ENCODE assay signal across 19 mouse cellular contexts in the genomic region with DNA sequence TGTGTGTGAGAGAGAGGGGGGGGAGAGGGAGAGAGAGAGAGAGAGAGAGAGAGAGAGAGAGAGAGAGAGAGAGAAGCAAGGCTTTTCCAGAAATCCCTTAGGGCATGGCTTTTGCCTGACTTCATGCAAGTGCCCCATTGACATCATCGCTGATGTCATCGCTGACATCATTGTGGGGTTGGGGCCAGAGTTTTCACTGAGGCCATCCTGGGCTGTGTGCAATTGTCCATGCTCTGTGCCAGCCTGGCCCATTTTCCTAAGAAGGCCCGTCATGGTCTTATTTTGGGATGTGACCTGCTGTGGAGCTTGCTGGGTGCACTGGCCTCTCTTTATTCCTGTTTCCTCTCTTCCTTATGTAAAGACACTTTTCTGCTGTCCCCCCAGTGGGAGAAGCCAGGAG.
A peak's percentile ranks its signal among the peaks of the same experiment; 100 is the strongest.
DNase-seq lines count a peak whose midpoint lies in the region; ATAC-seq lines count a peak whose summit lies in the region.
"Had no signal": no experiment of that assay in that cellular context is flagged by ENCODE, and none has a peak within 500 bp of the region (broad histone marks: within the 10 kb centered on the region; RNA-seq: fewer than 3 reads in every experiment).

No protein-coding gene starts in this region.

- 95% methylated on average over 3 of the region's 3 CpGs for WGBS in intestine, embryonic 15.5 days

- no peak overlapping the region for H3K9ac ChIP-seq in intestine, embryonic 15.5 days
- H3K9ac ChIP-seq: forebrain, embryonic 13.5 days; forebrain, postnatal 0 days; heart, embryonic 15.5 days; hindbrain, embryonic 15.5 days had no signal

- no peak overlapping the region for H3K4me3 ChIP-seq in intestine, embryonic 15.5 days (replicated peaks)
- H3K4me3 ChIP-seq: embryonic facial prominence, embryonic 10.5 days; forebrain, embryonic 13.5 days; heart, adult 2 months; heart, embryonic 15.5 days; hindbrain, embryonic 15.5 days had no signal

- H3K4me2 ChIP-seq in intestine, embryonic 15.5 days (replicated peaks), result no peak overlapping the region
- H3K4me2 ChIP-seq: forebrain, embryonic 13.5 days; heart, embryonic 11.5 days; heart, embryonic 15.5 days; hindbrain, embryonic 15.5 days had no signal

- H3K27me3 ChIP-seq in intestine, embryonic 15.5 days (replicated peaks), result no peaks in the 10 kb centered on the region
- H3K27me3 ChIP-seq: forebrain, embryonic 13.5 days; hindbrain, embryonic 15.5 days had no signal

- no peaks in the 10 kb centered on the region for H3K9me3 ChIP-seq in intestine, embryonic 15.5 days
- H3K9me3 ChIP-seq: embryonic facial prominence, embryonic 10.5 days; forebrain, embryonic 13.5 days; heart, embryonic 15.5 days; hindbrain, embryonic 15.5 days had no signal

- no peak for ATAC-seq in intestine, embryonic 15.5 days
- ATAC-seq: forebrain, embryonic 13.5 days; forebrain, postnatal 0 days; intestine, postnatal 0 days had no signal

- H3K27ac ChIP-seq in intestine, embryonic 15.5 days, result no peak overlapping the region
- H3K27ac ChIP-seq: embryonic facial prominence, embryonic 10.5 days; forebrain, embryonic 13.5 days; heart, adult 2 months; heart, embryonic 15.5 days; hindbrain, embryonic 15.5 days had no signal

- no peaks in the 10 kb centered on the region for H3K4me1 ChIP-seq in intestine, embryonic 15.5 days (replicated peaks)

- intact Hi-C loops in heart, postnatal 25 days (cut with DNase I), result no loop called here

- peak; percentile 41 for DNase-seq in cerebellum, adult 11-12 months
- DNase-seq in cerebellum, postnatal 10 days, result no peak
- DNase-seq in cerebellum, postnatal 14 days, result peak; percentile 38 to 46
- no peak for DNase-seq in cerebellum, postnatal 4 days (ENCODE audit: low spot score in 2 of 2)
- DNase-seq in heart, adult 11 months, result peak; percentile 87
- no peak for DNase-seq in heart, postnatal 25 days (ENCODE audit: low spot score)
- DNase-seq in brain, adult 2 months (ENCODE audit: low read depth, low spot score), result peak; percentile 49
- DNase-seq: adrenal gland, adult 8-10 months; forebrain, postnatal 0 days; heart, adult 2 months; heart, postnatal 14 days; kidney, adult 8-10 months had no signal

- H3K36me3 ChIP-seq in intestine, embryonic 15.5 days, result no peaks in the 10 kb centered on the region
- H3K36me3 ChIP-seq: embryonic facial prominence, embryonic 10.5 days; heart, embryonic 15.5 days; hindbrain, embryonic 15.5 days had no signal

Comparison
In these comparisons a context has a peak if more than half of its experiments do, and no peak if none do; other contexts are left out.
1. DNase-seq: peak in cerebellum, adult 11-12 months (single experiment), cerebellum, postnatal 14 days (2 of 2), heart, adult 11 months (single experiment) and brain, adult 2 months (single experiment); none in cerebellum, postnatal 10 days (0 of 2), cerebellum, postnatal 4 days (0 of 2) and heart, postnatal 25 days (single experiment).